Mouse (Mus musculus) spleen, embryonic (tissue): Measurements from ENCODE around the gene C530008M17Rik.

ENCODE experiments used
- CTCF ChIA-PET: fragments of 350-600 bp; sonication (Branson Sonifier 250); formaldehyde crosslinking; loops from one replicate; lab custom pipeline; 2022; lab: Charles Lee

C530008M17Rik gene

DNA sequence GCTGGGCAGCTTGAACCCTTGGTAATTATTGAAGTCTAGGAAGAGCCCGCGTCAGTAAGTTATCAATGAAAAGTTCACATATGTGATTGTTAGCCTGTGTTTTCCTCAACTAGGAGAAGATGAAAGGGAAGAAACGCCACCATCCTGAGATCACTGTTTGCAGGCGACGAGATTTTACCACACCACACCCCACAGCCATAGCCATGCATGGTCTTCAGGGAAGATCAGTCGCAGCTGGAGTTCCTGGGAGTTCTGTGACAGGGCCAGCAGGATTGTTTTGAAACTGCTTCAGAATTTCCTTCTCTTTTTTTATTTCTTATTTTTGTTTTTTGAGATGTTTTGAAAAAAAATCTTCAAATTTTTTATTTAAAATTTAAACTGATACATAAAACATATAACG lies 8.6 kb downstream of the C530008M17Rik start:
- CTCF ChIA-PET: interaction anchor here (1.2 kb wide), 1 partner anchor 9 kb away, joined by 3 read pairs; no protein-coding TSS in a partner anchor

DNA sequence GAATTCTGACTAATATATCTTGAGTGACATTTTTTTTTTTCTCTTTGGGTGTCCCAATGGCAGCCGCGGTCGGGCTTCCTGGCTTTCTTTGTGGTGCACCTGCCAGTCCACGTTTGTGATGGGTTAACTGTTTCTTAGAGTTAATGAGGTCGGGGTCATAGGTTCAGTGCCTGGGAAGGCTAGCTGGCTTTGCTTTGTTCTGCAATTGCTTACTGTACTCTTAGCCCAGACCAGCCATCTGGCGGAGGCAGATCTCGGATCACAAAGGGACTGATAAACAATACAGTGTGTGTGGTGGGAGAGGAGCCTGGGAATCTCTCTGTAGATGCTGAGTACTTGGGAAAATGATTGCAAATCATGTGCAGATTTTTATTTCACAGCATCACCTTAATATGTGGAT lies 9.1 kb downstream of the C530008M17Rik start:
- CTCF ChIA-PET: no interaction called here

DNA sequence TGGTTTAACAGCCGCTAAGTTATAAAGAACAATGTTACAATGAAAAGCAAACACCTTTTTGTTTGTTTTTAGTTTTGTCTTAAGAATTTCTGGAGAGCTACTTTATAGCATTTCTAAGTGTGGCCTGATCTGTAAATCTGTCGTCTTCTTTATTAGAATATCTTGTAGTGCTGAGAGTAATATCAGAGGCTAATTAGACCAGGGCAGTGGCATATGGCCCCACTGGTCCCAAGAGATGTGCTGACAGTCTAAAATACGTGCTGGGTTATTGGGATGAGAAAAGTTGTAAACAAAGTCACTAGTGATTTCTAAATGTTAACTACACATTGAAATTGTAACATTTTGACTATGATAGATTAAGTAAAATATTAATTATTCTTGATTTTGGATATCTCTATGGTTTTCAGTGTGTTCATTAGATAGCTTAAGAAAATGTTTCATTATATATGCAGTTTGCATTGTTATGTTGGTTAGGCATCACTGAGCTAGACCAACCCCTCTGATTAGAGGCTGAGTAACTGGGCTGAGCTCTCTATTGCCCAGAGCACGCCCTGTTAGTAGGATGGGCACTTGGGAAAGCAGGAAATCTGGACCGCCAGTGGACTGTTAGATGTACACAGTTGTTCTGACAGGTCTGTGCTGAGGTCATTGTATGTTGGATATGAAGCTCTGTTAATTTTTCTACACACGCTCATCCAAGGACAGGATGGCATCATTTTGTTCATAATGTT lies 9.9 kb downstream of the C530008M17Rik start:
- CTCF ChIA-PET: no interaction called here

DNA sequence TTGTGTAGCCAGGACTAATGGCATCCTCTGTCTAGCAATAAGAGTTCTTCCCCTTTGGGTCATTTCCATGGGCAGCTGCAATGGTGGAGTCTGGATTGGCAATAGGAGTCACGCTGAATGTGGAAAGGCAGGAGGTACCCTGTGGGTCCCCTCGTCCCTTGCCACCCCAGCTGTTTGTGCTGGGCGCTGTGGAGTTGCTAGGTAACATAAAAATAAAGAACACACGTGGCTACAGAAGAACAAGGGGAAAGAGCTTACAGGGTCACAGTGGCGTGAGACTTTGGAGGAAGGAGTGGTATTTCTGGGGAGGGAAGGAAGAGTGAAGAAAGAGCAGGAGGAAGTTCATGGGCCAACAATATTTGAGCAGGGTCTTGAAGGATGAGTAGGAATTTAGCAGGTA lies 11.8 kb downstream of the C530008M17Rik start:
- CTCF ChIA-PET: interaction anchor here (0.6 kb wide), 1 partner anchor 487 kb away, joined by 3 read pairs; no protein-coding TSS in a partner anchor

DNA sequence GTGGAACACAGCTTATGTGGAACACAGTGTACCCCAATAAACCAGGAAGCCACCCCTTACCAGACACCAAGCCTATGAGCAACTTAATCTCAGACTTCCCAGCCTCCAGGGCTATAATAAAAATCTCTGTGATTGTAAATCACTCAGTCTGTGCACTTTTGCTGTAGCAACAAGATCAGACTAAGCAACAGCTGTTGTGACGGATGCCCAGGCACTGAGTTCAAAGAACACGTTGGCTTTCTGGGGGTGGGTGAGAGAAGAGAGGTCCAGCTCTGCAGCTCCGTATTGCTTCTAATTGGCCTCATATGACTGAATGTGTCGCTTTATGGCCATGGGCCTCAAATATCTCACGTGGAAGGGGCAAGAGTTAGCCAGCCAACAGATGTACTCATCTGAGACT lies 12.2 kb downstream of the C530008M17Rik start:
- CTCF ChIA-PET: interaction anchor here (0.6 kb wide), 1 partner anchor 487 kb away, joined by 3 read pairs; no protein-coding TSS in a partner anchor

DNA sequence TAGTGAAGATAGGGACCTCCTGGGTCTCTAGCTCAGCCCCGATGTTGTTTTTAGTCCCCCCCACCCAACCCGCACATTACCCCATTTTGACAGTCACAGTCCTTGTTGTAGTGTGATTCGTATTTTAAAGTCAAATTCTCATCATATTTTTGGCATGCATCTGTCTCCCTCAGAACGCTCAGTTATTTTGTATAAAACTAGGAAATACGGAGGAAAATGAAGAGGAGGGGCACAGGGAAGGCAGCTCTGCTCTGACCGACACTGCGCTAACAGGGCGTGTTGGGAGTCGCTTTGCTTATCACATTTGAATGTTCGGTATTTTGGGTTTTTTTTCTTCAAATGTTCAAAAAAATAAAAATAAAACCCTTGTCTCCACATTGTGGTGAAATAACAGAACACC lies 13.9 kb downstream of the C530008M17Rik start:
- CTCF ChIA-PET: no interaction called here

DNA sequence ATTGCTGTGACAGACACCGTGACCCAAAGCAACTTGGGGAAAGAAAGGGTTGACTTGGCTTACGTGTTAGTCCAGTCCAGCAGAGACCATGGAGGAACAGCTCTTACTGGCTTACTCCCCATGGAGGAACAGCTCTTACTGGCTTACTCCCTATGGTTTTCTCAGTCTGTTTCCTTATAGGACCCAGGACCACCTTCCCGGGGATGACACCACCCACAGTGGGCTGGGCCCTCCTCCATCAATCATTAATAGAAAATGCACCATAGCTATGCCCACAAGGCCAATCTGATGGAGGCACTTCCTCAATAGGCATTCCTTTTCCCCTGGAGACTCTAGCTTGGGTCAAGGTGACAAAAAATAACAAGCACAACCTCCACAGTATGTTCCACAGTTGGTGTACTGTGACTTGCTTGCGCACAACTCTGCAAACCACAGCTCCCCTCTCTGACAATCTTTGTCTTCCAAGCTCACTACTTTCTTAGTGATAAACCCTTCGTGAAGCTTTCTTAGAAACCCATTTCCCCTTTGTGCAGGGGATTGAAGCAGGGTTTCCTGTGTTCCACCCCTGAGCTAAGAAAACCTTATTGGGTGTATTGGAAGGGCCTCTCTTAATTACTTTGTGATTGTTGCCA lies 17.8 kb downstream of the C530008M17Rik start:
- CTCF ChIA-PET: interaction anchor here (0.7 to 1.2 kb wide), 2 partner anchors 10 to 150 kb away, joined by 3 read pairs; no protein-coding TSS in a partner anchor

DNA sequence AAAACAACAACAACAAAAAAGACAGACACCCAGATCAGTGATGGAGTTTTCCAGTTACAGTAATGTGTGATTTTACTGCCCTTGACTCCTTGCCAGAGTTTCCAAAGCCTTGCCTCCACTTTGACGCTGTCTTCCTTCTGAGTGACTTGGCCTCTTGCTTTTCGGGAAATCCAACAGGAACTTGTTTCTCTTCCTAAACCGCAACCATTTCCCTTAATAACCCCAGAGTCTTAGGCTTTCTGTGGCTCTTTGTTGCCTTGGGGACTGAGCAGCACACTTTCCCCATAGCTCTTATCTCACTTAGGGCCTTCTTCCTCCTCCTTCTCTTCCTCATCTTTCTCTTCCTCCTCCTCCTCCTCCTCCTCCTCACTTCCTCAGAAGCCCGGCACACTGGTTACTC lies 19.1 kb downstream of the C530008M17Rik start:
- CTCF ChIA-PET: no interaction called here

DNA sequence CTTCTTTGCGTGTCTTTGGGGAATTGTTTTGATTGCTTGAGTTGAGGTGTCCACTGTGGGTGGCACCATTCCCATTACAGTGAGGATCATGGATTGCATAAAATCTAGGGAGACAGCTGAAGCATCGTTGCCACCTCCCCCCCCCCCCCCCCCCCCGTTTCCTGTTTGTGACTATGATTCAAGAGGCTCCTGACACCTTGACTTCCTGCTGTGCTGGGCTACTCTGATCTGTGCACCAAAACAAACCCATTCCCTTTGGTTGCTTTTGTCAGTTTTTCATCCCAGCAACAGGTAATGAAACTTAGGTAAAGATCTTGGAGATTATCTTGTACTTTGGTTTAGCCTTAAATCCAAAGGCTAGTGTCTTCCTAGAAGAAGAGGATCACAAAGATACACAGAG lies 24.6 kb downstream of the C530008M17Rik start:
- CTCF ChIA-PET: no interaction called here

DNA sequence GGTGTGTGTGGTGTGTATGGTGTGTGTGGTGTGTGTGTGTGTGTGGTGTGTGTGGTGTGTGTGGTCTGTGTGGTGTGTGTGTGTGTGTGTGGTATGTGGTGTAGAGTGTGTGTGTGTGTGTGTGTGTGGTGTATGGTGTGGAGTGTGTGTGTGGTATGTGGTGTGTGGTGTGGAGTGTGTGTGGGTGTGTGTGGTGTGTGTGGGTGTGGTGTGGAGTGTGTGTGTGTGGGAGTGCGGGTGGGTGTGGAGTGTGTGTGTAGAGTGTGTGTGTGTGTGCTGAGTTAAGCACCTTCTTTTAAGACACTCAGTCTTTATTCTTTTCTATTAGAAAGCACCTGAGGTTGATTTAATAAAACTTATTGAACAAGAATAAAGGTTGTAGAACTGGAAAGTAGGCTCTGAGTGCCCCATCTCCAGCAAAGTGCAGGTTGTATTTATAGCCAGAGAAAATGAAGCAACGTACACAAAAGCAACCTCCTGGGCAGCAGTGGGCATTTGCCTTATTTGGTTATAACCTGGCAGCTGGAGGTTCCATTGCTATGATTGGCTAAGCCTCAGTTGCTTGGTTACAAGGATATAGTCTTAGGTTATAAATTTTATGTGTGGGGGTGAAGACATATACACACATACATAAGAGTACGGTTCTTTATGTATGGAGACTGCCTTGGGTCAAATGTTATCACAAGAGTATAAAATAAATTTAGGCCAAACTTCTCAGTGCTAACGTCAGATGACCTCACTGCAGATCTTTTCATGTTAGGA lies 25.8 kb downstream of the C530008M17Rik start:
- CTCF ChIA-PET: no interaction called here

DNA sequence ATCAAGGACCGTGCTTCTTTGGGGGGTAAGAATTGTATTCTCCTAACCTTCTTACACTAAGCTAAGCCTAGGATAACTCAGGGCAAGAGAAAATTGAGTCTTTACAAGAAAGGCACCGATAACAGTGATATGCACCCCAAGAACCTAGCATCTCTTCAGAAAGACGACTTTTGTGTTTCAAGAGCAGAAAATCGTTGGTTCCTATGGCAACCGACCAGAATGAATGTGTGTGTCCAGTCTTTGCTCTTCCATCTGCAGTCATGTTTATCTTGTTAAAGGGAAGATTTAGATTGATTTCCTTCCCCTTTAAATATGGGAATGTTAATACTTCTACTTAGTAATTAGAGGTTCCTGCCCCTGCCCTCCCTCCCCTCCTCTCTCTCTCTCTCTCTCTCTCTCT lies 27.1 kb downstream of the C530008M17Rik start:
- CTCF ChIA-PET: no interaction called here

DNA sequence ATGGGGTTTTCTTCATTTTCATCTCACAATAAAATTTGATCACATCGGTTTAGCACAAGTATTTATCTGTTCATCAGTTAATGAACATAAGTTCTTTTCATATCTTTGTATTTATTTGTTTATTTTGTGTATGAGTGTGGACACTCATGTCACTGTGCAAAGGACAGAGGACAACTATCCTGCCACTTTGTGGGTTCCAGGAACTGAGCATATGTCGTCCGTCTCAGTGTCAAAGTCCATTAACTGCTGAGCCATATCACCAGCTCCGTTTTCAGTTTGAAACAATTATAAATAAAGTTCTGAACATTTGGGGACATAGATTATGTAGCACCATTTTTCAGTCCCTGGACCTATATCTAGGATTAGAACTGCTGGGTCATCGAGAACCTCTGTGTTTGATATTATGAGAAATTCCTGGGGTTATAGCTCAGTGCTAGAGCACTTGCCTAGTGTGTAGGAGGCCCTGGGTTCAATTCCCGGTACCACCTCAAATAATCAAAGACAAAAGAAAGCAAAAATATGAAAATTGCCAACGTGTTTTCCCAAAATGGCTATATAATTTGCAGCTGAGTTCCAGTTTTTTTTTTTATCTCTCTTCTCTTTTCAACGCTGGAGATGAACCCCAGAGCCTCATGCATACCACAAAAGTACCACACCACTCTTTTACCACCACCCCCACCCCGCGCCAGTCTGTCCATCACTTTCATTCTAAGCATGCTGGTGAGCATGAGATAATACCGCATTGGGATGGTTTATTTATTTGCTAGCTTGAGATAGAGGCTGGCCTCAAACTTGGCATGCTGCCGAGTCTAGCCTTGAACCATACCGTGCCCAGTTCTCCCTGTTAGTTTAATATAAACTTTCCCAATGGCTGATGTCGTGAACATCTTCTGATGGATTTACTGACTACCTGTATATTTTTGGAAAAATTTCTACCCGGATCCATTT lies 28.6 kb downstream of the C530008M17Rik start:
- CTCF ChIA-PET: interaction anchor here (0.6 kb wide), 1 partner anchor 41 kb away, joined by 5 read pairs; no protein-coding TSS in a partner anchor

DNA sequence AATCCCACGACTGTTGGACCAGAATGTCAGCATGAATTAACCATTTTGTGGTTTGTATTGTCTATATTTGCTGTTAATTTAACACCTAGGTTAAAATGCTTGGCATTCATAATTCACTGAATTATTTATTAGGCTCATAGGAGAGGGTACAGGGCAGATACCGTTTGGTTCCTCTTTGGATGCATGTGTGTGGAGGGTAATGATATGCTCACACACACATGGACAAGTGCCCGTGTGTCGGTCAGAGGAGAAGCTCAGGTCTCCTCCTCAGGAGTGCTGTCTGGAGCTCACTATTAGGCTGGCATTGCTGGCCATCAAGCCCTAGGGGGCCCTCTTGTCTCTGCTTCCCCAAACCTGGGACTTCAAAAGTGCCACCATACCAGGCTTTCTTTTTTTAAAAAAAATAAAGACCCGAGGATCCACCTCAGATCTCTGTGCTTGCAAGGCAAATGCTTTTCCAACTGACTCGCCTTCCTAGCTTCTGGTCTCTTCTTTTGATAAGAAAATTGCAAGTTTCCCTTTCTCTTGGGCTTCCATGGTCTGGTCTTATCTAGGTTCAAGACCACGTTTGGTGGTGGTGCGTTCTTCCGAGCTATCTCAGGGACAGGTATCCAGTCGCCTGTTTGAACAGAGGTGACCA lies 31.8 kb downstream of the C530008M17Rik start:
- CTCF ChIA-PET: no interaction called here

DNA sequence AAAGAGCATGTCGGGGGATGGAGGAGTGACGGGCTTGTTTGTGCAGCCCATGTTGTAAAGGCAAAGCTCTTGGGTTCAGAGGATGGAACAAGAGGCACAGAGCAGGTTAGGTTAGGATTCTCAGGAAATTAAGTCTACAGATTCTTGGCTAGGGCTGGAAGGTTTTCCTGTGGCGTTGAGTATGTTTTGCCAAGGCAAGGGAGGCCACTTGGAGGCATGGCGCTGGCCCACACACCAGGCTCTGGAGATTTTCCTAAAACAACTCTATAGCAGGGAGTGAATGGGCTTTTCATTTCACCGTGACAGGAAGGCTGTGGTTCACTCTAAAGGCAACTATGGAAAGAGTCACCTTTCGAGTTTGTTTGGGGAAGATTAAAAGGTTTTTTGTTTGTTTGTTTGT lies 32.3 kb downstream of the C530008M17Rik start:
- CTCF ChIA-PET: no interaction called here

DNA sequence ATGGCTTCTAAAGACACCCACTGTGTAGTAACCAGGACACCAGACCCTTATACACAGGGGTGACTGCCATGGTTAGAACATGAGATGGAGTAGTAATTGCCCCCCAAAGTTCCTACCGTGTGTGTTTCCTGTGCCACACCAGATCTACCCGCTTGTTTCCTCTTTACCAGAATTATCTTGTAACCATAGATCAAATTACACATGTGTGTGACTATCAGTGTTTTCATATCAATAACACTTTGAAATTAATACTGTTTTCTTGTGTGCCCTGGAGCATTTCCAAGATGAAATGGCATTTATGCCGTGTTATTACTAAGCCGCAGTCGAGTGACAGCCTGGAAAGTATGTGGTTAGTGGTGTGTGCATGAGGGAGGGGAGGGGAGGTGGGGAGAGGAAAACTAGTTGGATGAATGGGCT lies 33.9 kb downstream of the C530008M17Rik start:
- CTCF ChIA-PET: no interaction called here

DNA sequence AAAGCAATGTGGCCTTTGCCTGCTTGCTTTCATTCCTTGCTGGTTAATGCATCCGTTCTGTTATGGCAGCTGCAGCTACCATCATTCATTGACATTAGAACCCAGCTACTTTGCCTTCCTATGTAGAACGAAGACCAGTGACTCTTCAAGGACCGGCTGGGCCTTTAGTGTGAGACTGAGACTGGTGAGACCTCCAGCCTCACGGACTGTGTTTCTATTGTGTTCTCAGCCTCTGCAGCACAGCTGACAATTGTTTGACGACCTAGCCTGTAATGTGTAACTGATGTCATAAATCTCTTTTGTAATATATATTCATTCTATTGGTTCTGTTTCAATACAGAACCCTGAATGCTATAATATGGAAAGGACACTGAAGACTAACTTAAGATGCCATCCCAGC lies 34.9 kb downstream of the C530008M17Rik start:
- CTCF ChIA-PET: no interaction called here

DNA sequence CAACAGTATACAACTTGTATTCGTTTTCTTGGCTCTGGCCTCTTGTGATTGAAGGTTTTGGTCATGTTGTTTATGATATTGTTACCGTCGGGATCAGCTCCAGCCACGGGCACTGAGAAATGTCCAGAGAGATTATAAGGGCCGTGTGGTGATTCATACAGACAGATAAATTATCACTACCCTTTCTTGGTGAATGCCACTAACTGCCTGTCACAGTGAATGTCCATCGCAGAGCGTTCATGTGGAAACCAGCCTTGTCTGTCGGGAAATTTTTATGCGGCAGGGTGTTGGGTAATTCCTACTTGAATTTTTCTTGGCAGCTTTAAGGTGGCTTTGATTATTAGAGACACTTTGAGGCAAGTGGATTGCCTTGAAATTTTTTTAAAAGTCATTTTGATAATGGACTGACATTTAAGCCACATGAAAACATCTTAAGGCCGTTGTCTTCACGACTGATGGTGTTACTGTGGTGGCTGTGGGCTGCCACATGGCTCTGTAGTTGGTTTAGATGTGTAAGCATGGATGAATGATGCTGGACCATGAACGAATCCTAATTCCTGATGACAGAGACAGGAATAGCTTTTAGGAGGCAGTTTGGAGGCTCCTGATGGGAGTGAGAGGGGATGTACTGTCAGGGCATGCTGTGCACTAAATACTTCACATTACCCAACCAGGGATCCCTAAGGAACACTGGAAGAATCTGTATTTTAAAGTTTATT lies 35.6 kb downstream of the C530008M17Rik start:
- CTCF ChIA-PET: no interaction called here

DNA sequence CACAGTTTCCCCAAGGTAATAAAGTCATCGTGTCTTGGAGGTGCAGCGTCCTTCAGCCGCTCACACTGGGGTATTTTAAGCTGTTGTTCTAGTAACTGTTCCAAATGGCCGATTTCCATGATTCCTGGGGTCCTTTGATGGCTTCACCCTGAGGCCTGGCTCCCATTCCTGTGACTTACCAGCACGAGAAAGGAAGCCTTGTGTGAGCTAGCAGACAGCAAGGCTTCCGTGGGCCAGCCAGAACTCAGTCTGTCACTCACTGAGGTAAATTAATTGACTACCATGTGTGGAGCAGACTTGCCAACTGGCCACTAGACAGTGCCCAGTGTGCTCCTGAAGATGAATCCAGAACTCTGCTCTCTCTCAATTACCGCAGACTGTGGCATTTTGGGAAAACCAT lies 41.2 kb downstream of the C530008M17Rik start:
- CTCF ChIA-PET: no interaction called here

DNA sequence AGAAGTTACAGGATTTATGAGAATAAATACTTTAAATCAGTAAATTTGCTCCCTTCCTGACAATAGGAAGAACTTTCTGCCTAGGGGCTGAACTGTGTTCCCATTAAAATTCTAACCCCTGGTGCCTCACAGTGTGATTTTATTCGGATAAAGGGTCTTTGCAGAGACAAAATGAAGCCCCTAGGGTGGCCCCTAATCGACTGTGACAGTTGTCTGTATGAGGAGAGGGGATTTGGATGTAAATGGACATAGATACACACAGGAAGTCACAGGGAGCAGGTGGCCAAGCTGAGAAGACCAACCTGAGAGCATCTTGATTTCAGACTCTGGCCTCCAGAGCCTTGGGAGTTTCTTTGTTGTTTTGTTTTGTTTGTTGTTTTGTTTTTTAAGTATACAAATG lies 41.9 kb downstream of the C530008M17Rik start:
- CTCF ChIA-PET: no interaction called here
